Mouse (Mus musculus): ENCODE data around the gene Rps6kl1.
A peak's percentile ranks its signal among the peaks of the same experiment; 100 is the strongest.
"Not testable (repeated sequence)": the region's sequence is repeated elsewhere in the genome, so short reads cannot be mapped to it uniquely, and the experiment has no call there.

Gene Rps6kl1

DNA sequence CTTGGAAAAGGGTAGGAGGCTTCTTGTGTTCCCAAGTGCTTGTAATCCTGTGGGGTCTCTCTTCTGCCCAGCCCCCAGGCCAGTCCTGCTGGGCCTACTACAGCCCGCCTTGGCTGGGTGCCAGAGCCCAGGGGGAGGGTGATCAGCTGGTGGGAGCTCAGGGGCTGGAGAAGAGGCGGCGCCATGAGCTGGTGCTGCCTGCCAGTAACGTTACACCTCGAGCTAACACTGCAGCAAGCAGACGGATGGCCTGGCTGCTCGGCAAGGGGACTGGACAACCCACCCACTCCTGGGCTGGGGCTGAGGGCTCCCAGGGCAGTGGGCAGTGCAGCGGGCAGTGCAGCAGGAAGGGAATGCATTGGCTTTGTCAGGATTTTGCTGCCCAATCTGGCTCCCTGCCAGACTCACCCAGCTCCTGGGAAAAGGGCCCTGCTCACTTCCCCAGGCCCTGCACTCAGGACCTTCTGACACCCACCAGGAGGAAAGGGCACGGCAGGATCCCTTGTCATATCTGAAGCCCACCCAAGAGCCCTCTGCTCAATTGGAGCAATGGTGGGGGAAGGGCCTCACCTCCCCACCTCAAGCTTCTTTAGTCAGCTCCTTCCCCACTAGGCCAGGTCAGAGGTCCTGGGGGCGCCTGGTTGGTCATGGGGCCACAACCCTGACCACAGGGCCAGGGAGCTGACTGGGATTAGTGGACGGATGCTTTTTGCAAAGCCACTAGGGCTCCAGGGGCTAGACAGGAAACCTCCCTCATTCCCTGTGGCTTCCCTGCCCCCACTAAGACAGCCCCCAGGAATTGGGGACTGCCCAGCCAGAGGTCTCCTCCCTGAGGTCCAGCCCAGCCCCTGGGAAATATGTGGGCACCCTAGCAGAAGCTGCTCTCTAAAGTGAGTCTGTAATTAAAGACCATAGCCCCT is 25.1 kb upstream of the Rps6kl1 start:
- no peak for DNase-seq (ENCODE audit: low spot score)

DNA sequence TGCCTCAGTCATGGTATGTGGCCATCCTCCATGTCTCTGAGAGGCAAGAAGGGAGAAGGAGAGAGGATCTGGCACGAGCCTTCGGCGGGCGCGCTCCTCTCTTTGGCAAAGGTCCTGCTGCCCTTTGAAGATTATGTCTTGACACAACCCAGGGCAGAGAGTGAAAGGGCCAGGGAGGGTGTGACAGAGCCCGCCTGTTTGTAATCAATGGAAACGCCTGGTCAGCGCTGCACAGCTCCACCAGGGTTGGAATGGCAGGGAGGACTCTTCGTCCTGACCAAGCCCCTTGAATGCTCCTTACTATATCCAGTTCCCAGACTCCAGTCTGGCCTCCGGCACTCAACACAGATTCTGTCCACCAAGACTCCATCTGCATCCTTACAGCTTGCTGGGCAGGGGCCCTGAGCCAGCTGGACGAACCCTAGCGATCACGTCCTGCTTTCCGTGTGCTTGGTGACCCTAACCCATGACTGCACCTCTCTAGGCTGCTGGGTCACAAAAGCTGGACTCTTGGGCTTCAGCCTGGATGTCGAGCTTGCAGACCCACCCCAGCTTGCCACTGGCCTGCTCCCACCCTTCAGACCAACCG is 24.1 kb upstream of the Rps6kl1 start:
- DNase-seq (ENCODE audit: low spot score) = no peak

DNA sequence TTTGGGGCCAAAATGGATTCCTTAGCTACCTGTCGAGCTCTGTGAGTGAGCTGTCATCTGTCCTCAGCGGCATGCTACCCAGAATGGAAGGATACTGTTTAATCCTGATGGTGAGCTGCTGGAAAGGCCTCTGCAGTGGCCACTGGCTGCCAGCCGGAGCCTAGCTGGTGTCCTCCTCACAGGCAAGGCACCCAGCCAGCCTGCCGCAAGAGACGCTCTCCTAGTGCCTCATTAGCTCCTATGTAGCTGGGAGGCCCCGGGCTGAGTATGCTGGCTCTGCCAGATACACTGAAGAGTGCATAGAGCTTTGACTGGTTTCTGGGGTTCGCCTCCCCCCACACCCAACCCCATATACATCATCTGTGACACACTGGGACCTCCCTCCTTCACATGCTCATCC is 23.0 kb upstream of the Rps6kl1 start:
- no peak for DNase-seq (ENCODE audit: low spot score)

DNA sequence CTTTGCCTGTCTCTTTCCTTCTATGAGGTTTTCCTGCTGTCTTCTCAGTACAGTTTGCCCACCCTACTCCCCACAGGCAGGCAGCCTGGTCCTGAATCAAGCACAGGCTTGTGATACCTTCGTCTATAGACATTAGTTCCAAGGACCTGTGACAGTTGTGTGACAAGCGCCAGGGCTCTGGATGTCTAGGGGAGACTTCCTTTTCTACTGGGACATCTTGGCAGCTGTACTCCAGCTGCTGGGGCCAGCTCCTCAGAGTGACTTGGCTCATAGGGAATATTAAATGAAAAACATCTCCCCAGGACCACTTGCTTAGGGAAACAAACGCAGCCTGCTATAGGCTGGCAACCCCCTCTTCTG is 19.9 kb upstream of the Rps6kl1 start:
- no peak for DNase-seq (ENCODE audit: low spot score)

DNA sequence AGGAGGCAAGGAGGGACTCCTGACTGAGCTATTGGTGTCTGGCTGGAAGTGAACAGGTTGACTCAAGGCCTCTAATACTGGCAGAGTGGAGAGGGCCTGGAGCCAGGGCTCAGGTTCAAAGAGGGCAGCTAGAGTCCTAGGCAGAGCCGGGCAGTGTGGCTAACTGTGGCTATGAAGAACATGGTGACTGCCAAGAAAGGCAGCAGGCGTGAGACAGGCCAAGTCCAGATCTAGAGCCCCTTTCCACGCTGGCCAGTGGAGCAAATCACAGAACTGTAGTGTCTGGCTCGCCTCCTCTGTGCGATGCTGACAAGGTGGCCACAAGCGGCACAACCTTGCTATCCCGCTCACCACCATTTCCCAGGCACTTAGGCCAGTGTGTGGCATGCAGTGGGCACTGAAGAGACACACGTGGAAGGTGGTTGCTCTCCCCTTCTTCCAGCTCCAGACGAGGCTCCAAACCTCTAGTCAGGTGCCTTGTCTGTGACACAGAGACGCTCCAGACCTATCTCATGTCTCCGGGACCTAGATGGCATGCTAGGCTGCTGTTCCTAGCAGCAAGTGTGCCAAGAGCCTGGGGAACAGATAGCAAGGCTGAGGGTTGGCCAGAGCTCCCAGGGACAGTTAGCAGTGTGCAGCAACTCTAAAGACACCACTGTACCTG is 19.4 kb upstream of the Rps6kl1 start:
- no peak for DNase-seq (ENCODE audit: low spot score)

DNA sequence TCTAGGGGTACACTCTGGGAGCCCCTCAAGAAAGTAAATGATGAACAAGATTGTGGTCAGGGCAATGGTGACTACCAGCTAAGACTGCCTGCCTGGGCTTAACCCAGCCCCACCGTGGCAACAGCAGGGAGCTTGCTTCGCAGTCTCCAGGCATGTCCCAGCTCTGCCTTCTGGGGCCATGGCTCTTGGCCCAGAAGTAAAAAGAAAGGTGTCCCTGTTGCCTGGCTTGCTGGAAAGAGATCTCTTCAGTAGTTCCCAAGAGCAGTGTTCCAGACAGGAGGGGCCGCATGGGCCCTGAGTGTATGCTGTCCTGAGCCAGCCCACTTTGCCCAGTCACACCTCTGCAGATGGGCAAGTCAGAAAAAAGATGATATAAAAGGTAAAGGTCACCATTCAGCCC is 18.8 kb upstream of the Rps6kl1 start:
- no peak for DNase-seq (ENCODE audit: low spot score)

DNA sequence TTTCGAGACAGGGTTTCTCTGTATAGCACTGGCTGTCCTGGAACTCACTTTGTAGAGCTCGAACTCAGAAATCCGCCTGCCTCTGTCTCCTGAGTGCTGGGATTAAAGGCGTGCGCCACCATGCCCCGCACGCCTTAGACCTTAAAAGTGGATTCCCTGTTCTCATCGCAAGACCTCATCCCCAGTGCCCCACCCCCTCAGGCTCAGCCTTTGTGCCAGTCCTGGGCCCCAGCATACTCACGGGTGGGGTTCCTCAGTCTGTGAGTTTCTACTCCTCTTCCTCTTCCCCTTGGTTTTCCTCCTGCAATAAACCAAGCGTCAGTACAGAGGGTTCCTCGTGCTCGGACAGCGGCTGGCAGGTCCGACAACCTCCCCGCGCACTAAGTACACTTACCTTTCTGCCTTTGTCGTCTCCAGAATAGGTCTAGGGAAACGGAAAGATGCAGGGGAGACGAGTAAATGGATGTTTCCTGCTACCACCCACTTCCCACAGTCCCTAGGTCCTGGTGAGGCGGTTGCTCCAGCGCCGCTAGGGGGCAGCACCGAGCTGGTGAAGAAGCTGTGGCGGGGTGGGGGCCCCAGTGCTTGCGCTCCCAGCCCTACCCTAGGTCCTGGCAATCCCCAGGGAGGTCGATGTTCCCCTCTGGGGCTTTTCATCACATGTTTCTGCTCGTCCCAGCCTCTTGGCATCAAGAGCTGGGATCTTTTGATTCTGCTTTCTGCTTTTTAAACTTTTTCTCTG is 18.2 kb upstream of the Rps6kl1 start:
- peak; percentile 66 for DNase-seq (ENCODE audit: low spot score)

DNA sequence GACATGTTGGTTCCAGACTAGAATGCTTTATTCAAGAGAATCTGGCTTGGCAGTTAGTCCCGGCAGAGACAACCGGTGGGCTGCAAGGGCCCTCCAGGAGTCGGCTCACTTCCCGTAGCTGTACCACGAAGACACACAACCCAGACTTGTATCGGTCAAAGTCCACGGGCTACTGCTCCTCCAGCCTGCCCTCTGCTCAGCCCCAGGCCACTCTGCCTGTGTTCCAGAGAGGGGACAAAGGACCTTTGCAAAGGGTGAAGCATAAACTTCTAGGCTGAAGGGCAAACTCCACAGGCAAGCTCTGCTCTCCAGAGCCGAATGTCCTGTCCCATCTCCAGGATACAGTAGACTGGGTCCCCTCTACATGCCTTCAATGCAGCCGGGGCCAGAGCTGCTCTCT is 15.6 kb upstream of the Rps6kl1 start:
- DNase-seq (ENCODE audit: low spot score) = no peak

DNA sequence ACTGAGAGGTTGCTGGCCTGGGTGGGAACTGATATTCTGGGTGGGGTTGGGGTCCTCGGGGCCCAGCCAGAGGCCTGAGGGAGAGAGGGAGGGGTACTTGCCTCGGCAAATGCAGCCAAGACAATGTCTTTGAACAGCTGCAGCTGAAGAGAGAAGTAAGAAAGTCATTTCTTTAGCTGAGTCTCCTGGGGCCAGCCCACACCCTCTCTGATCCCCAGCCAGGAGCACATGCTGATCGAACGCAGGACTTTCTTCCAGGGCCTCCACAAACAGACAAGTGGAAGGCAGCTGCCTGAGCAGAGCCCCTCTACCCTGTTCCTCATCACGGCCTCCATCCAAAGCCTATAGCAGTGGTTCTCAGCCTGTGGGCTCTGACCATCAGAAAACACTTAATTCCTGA is 13.9 kb upstream of the Rps6kl1 start:
- no peak for DNase-seq (ENCODE audit: low spot score)

DNA sequence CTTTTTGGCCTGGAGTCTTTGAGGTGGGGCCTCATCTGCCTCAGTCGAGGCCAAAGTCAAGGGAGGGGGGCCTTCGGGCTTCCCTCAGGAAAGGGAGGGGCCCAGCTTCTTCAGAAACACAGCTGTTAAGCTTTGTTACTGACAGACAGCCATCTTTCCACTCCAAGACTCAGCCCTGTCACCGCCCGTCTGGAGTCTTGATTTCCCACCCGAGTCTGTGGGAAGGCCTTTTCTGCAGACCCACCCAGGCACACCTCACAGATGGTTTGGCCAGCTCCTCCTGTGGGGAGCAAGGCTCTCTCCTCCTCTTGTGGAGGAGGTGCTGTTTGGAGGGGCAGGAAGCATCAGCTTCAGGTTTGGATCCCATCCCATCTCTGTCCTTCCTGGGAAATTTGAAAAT is 8.5 kb upstream of the Rps6kl1 start:
- no peak for DNase-seq (ENCODE audit: low spot score)

DNA sequence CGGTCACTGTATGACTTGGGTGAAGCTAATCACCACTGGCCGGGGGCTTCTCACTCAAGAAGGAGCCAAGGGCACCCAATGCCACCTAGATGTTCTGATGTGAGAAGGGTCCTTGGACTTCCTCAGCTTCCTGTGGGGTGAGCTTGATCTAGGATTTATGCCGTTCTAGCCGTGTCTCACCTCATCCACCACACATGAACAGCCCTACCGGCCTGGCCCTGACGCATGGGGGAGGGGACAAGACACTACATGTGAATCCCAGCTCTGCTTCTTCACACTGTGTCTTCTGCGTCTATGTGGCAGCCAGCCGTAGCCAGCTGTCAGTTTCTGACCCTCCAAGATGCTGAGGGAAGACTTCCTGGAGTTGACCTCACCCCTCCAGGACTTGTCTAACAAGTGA is 7.7 kb upstream of the Rps6kl1 start:
- DNase-seq (ENCODE audit: low spot score) = no peak

DNA sequence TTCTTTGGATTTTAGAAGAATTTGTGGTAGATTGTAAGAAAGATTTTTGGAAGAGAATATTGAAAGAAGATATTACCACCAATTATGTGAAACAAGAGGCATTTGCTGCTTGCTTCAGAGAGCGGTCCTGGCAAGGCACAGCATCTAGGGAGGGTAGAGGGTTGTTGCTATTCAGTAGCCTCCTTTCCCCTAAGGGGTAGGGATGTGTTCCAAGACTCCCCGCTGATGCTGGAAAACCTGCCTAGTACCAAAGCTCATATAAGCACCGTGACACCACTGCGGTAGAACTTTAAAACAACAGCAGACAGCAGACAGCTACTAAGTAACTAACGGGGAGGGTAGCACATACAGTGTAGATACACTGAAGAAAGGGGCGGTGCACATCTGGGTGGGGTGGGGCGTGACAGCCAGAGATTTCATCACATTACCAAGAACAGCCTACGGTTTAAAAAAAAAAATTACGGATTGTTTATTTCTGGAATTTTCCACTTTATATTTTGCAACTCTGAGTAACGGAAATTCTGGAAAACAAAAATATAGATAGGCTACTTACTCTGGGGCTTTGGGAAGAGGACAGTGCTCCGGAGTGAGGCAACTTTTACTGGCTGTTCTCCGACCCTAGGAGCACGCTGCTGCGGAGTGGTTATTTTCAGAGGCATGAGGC is 6.9 kb upstream of the Rps6kl1 start:
- DNase-seq (ENCODE audit: low spot score) = no peak

DNA sequence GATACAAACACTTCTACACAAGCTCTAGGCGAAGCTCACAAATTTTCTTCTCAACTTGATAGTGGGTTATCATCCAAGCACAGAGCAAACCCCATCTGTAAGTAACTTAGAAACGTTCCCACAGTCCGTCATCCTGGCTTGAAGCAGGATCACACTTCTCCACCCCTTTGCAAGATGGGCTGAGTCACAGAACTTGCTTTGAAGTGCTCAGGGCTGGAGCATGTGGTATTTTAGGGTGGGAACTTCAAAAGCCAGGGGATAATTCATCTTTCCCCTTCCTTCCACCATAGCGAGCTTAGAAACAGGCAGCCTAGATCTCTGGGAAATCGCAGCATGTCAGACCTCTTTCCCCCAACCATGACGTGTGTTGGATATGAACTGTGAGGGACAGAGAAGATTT is 5.3 kb upstream of the Rps6kl1 start:
- no peak for DNase-seq (ENCODE audit: low spot score)

DNA sequence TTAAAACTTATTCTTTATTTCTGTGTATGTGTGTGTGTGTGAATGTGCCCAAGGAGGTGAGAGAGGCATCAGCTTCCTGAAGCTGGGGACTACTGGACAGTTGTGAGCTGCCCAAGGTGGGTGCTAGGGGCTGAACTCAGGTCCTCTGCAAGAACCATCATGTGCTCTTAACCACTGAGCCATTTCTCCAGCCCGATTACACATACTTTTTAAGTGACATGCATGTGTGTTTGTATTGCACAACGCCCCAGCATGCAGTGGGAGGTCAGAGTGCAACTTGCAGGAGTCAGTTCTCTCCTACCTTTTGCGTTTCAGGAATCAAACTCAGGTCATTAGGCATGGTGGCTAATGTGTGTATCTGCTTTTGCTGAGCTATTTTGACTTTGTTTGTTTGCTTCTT is 1.9 kb upstream of the Rps6kl1 start:
- DNase-seq (ENCODE audit: low spot score) = no peak

DNA sequence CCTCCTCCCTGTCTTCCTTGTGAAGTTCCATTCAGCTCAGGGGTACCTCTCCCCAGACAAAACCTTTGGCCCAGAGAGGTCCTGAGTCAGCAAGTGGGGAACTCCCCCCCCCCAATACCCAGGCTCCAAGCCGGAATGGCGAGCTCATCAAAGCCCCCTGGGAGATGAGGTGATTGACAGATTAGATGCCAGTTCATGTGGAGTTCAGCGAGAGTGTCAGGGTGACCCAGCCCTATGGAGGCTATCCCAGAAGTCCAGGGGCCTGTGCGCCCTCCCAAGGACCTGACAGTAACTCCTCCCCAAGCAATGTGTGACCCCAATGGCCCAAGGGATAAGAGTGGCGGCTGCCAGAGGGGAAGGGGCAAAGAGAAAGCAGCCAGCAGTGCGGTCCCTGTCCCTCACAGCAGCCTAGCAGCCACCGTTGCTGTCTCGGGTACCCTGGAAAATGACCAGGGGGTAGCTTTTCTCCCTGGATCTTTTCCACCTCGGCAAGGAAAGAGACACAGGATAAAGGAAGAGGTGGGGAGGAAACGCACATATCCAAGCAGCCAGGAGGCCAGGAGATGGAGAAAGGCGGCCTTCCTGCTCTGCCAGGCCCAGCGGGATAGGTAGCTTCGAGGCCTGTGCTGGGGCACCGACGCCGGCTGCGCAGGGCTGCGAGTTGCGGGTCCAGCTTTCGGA is 603 bp downstream of the Rps6kl1 start:
- DNase-seq (ENCODE audit: low spot score) = no peak

DNA sequence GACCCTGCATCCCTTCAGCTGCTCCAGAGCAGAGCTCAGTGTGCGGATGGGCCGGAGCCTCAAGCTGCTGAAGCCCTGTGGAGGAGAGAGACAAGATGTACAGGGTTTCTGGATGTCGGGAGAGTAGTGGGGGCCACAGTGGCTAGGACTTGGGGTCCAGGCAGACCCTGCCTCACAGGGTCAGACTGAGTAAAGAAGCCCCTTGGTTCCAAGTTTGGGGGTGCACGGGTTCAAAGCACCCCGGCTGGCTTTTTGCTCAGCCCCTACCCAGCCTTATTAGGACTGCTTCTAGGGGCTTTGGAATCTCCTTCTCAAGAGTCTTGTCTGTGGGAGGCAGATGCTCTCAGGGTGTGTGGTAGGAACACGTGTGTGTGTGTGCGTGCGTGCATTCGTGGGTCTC is 4.2 kb downstream of the Rps6kl1 start:
- no peak for DNase-seq (ENCODE audit: low spot score)

DNA sequence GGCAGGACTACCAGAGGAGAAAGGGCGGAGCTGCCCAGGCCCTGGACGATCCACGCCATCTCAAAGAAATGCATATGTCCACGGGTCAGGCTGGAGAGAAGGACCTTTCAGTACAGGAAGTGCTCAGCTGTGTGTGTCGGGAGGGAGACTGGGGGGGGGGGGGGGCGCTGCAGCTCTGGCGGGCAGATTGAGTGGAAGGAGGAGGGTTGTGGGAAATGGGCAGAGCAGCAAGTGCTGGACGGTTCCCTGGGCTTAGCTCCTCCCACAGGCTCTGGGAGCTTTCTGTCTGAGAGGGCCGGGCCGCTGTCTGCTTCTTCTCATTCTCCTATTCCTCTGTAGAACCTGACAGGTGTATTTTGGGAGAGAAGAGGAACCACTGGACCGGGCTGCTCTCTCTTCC is 4.7 kb downstream of the Rps6kl1 start:
- no peak for DNase-seq (ENCODE audit: low spot score)

DNA sequence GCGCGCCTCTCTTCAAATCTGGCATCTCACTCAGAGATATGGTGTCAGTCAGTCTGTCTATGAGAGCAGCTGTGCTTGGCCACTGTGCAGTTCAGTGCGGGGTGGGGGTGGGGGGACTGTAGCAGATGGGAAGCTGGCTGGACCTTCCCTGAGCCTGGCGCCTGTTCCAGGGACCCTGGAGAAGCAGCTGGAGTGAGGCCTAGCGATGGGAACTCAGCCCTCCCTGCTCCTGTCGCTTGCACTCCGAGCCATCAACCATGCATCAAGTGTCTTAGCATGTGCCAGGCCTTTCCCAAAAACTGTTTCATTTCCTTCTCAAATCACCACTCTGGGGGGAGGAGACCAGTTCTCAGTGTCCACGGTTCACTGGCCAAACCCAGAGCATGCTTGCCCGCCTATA is 5.4 kb downstream of the Rps6kl1 start:
- DNase-seq (ENCODE audit: low spot score) = no peak

DNA sequence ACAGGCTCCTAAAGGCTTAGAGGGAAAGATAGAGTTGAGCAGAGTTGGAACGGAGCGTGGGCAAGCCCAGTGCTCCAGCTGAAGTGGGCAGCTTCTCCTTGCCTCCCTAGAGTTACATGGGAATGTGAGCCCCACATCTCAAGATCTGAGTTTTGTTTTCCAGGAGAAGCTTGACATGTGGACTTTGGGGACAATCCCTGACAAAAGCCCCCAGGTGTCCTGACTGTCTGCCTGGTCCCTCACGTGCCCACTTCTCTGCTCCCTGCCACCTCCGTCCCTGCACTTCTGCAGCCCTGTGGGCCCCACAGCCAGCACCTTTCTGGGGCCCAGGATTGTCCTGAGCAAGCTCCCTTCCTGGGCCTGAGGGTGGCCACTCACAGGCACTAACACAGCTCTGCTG is 6.2 kb downstream of the Rps6kl1 start:
- no peak for DNase-seq (ENCODE audit: low spot score)

DNA sequence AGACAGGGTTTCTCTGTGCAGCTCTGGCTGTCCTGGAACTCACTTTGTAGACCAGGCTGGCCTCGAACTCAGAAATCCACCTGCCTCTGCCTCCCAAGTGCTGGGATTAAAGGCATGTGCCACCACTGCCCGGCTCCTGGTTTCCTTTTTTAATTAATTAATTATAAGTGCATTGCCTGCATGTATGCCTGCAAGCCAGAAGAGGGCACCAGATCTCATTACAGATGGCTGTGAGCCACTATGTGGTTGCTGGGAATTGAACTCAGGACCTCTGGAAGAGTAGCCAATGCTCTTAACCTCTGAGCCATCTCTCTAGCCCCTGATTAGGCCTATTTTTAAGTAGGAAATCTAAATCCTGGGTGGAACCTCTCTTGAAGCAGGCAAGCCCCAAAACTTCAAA is 6.8 kb downstream of the Rps6kl1 start:
- DNase-seq (ENCODE audit: low spot score) = not testable (repeated sequence)

DNA sequence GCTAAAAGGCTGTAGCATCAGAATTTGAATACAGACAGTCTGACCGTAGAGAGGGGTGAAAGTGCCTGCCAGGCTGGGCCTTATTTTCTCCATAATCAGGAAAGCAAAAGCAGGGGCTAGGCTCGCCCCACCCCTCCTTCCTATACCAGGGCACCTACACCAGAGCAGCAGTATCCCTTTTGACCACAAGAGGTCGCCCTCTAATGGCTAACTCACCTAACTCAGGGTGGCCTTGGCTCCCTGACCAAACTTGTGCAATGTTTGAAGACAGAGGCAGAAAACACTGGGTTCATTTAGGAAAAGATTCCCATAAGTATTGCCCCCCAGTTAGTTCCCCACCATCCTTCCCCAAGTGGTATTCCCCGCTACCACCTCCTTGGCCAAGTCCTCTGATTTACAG is 8.3 kb downstream of the Rps6kl1 start:
- DNase-seq (ENCODE audit: low spot score) = peak; percentile 75

DNA sequence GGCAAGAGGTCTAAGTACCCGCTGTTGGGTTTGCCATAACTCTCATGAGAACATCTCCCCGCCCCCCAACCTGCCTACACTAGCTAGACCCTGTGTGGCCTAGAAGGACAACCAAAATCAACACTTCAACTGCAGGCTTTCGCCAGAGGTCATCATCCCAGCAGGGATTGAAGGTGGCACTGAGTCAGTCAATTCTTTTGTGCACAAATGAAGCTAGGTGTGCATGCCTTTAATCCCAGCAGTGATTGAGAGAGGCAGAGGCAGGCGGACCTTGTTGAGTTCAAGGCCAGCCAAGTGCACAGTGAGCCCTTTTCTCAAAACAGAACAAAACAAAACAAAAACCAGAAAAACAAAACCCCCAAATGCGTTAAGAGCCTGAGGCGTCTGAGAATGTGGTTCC is 10.0 kb downstream of the Rps6kl1 start:
- no peak for DNase-seq (ENCODE audit: low spot score)

All from c-Kit-positive CD71-positive TER-119-positive erythroid progenitor cells, embryonic 14.5 days (primary cell).